Mouse (Mus musculus) intestine, embryonic 15.5 days (tissue): ENCODE measurements around the gene Vamp8. TPM values are rescaled to one million over a fixed set of nuclear protein-coding genes. Genes with fewer than 3 reads are reported as not detected.

Experiments
- ATAC-seq: fragments of 200-750 bp; cut with Nextera tagmentation; 2 replicates; pipeline ENCODE4 v1.8.0; 2017; ENCODE audit warnings: moderate TSS enrichment, moderate library complexity
- H3K27ac ChIP-seq: fragments of 300-500 bp; sonication (generic); 2 replicates; pipeline ENCODE4 v1.5.1; 2015; ENCODE audit warnings: mild to moderate bottlenecking, inconsistent platforms
- H3K27me3 ChIP-seq: fragments of 300-500 bp; sonication (generic); replicated peaks from 2 replicates; pipeline ENCODE4 v1.6.1; 2015; ENCODE audit warnings: inconsistent platforms
- H3K36me3 ChIP-seq: fragments of 300-500 bp; sonication (generic); 2 replicates; pipeline ENCODE4 v1.6.1; 2015; ENCODE audit warnings: inconsistent platforms
- H3K4me1 ChIP-seq: fragments of 300-500 bp; sonication (generic); replicated peaks from 2 replicates; pipeline ENCODE4 v1.6.1; 2015; ENCODE audit warnings: inconsistent platforms
- H3K4me2 ChIP-seq: fragments of 300-500 bp; sonication (generic); replicated peaks from 2 replicates; pipeline ENCODE4 v1.6.1; 2015; ENCODE audit warnings: mild to moderate bottlenecking, inconsistent platforms
- H3K4me3 ChIP-seq: fragments of 300-500 bp; sonication (generic); replicated peaks from 2 replicates; pipeline ENCODE4 v1.5.1; 2015; ENCODE audit warnings: inconsistent platforms
- H3K9ac ChIP-seq: fragments of 300-500 bp; sonication (generic); 2 replicates; pipeline ENCODE4 v1.6.1; 2015; ENCODE audit warnings: inconsistent platforms
- H3K9me3 ChIP-seq: fragments of 300-500 bp; sonication (generic); 2 replicates; pipeline ENCODE4 v1.6.1; 2016; ENCODE audit warnings: inconsistent platforms
- WGBS: fragments of 180-500 bp; shearing (Covaris S2); methylation state at CpG from one replicate; pipeline ENCODE4 v1.1.7; 2015; 5-methylcytosine and 5-hydroxymethylcytosine counted together
- polyA plus RNA-seq: library from polyadenylated mRNA; unstranded; fragments of >200 nt; fragmentation: Nextera tagmentation; extraction: Ambion mirVana; gene quantifications from 2 replicates; pipeline ENCODE4 v1.2.1, GENCODE M21; 2015

Gene Vamp8
- polyA plus RNA-seq, 1 experiment from 2014 or later, result 193 TPM

DNA sequence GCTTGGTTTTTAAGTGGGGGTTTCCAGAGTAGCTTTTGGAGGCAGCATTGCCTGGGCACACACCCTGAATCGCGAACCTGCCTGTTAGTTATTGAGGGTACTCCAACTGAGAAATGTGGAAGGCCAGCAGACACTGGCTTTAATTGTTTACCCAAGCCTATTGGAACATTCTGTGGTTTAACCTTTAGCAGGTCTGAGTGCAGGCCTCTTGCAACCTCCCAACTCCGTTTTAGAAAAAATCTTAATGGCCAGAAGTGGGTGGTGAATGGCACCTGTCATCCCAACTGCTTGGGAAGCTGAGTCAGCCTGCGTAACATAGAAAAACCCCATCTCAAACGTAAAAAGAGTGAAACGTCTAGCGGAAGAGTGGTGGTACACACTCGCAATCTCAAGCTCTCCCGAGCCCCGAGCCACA lies 6.3 kb upstream of the Vamp8 start:
- ATAC-seq, result no peak

GRCm38 (mm10) chr6:72392341-72392740 lies 1.8 kb upstream of the Vamp8 start:
- ATAC-seq, result no peak
- 91% methylated on average over 5 of the region's 5 CpGs for WGBS
- Histone ChIP-seq H3K9me3 (no peaks in the 10 kb centered on the region), H3K36me3 (no peaks in the 10 kb centered on the region), H3K4me2 (no peak overlapping the region), H3K4me1 (peaks cover 24% of the 10 kb centered on the region), H3K4me3 (no peak overlapping the region), H3K27ac (no peak overlapping the region), H3K27me3 (no peaks in the 10 kb centered on the region), H3K9ac (no peak overlapping the region)

More for the DNA sequence above, 6.3 kb upstream of the Vamp8 start:
- Histone ChIP-seq H3K36me3 (no peaks in the 10 kb centered on the region), H3K4me1 (no peaks in the 10 kb centered on the region), H3K27ac (no peak overlapping the region), H3K4me3 (no peak overlapping the region), H3K4me2 (no peak overlapping the region), H3K27me3 (no peaks in the 10 kb centered on the region), H3K9me3 (no peaks in the 10 kb centered on the region), H3K9ac (no peak overlapping the region)
- WGBS, result 73% methylated on average over 10 of the region's 10 CpGs

- Histone ChIP-seq H3K4me3 (peak overlapping the region; percentile 60), H3K9ac (peak overlapping the region; percentile 79), H3K4me2 (peak overlapping the region; percentile 74), H3K9me3 (no peaks in the 10 kb centered on the region), H3K27me3 (no peaks in the 10 kb centered on the region), H3K27ac (peak overlapping the region; percentile 98), H3K4me1 (peaks cover 24% of the 10 kb centered on the region), H3K36me3 (0 out of 2 replicates have a peak, but pooled peaks cover 4% of the 10 kb centered on the region)
- WGBS, result 13% methylated on average over 12 of the region's 12 CpGs
- ATAC-seq, result peak; percentile 60
These were observed 455 bp upstream of the Vamp8 start for GRCm38 (mm10) chr6:72390795-72391521.

DNA sequence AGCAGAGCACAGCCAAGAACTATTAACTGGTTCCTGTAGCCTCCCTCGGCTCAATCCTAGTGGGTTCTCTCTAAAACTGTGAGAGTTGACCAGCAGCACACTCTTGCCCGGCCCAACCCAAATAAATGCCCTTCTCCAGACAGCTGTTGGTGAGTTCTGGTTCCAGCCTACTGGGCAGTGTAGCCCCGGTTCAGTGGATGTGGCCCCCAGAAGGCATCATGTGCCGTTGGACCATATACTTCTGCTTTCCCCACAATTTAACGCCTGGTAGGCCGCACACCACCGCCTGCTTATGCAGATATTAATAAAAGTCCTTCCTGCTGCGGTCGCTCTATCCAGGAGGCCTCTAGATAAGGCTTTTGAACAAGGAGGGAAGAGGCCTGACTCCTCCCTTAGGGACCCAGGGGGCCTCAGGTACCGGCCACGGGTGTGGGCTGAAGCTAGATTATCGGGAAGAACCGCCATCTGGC lies 997 bp downstream of the Vamp8 start:
- peak; percentile 84 for ATAC-seq
- Histone ChIP-seq H3K4me3 (peak overlapping the region; percentile 60), H3K27ac (peak overlapping the region; percentile 98), H3K9me3 (no peaks in the 10 kb centered on the region), H3K9ac (peak overlapping the region; percentile 79), H3K36me3 (peaks cover 8% of the 10 kb centered on the region; the same call in 1 of the 2 replicates), H3K4me2 (peak overlapping the region; percentile 74), H3K4me1 (peaks cover 24% of the 10 kb centered on the region), H3K27me3 (no peaks in the 10 kb centered on the region)
- WGBS, result 7% methylated on average over 13 of the region's 13 CpGs

- H3K4me1 ChIP-seq, result peaks cover 24% of the 10 kb centered on the region
- peak overlapping the region; percentile 60; the same call in 1 of the 2 replicates for H3K4me3 ChIP-seq
- peaks cover 8% of the 10 kb centered on the region; the same call in 1 of the 2 replicates for H3K36me3 ChIP-seq
- ATAC-seq, result no peak
- H3K27ac ChIP-seq, result peak overlapping the region; percentile 98
- WGBS, result 75% methylated on average over 6 of the region's 6 CpGs
- H3K9me3 ChIP-seq, result no peaks in the 10 kb centered on the region
- H3K9ac ChIP-seq, result peak overlapping the region; percentile 79; the same call in 1 of the 2 replicates
- H3K27me3 ChIP-seq, result no peaks in the 10 kb centered on the region
- peak overlapping the region; percentile 74 for H3K4me2 ChIP-seq
These were observed 1.6 kb downstream of the Vamp8 start for GRCm38 (mm10) chr6:72388791-72389329.

- Histone ChIP-seq H3K9ac (0 out of 2 replicates have a peak overlapping the region, but pooled peaks have one; percentile 79), H3K4me3 (no peak overlapping the region), H3K4me2 (peak overlapping the region; percentile 74), H3K4me1 (peaks cover 24% of the 10 kb centered on the region), H3K27me3 (no peaks in the 10 kb centered on the region), H3K9me3 (no peaks in the 10 kb centered on the region), H3K36me3 (peaks cover 8% of the 10 kb centered on the region; the same call in 1 of the 2 replicates), H3K27ac (no peak overlapping the region)
- 67% methylated on average over 10 of the region's 10 CpGs for WGBS
- ATAC-seq, result no peak
These were observed 2.2 kb downstream of the Vamp8 start for GRCm38 (mm10) chr6:72388266-72388665.

- Histone ChIP-seq H3K36me3 (peaks cover 8% of the 10 kb centered on the region; the same call in 1 of the 2 replicates), H3K4me1 (peaks cover 24% of the 10 kb centered on the region), H3K9ac (no peak overlapping the region), H3K27me3 (no peaks in the 10 kb centered on the region), H3K27ac (no peak overlapping the region), H3K4me2 (0 out of 2 replicates have a peak overlapping the region, but pooled peaks have one; percentile 74), H3K9me3 (no peaks in the 10 kb centered on the region), H3K4me3 (no peak overlapping the region)
- ATAC-seq, result no peak
- WGBS, result 84% methylated on average over 3 of the region's 3 CpGs
These were observed 2.7 kb downstream of the Vamp8 start for GRCm38 (mm10) chr6:72387816-72388215.

DNA sequence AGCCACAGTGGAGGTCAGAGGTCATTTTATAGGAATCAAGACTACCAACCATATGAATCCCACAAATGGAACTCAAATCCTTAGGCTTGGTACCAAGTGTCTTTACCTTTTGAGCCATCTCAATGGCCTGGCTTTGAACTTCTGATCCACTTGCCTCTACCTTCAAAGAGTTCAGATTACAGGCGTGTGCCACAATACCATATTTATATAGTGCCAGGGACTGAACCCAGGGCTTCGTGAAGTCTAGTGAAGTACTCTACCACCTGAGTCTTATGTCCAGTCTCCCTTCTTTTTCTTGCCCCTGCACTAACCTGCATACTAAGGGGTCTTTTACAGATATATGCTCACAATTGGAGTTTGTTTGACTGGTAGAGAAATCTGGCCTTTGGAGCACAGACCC lies 3.9 kb downstream of the Vamp8 start:
- Histone ChIP-seq H3K4me1 (peaks cover 24% of the 10 kb centered on the region), H3K9ac (no peak overlapping the region), H3K36me3 (peaks cover 8% of the 10 kb centered on the region; the same call in 1 of the 2 replicates), H3K27me3 (no peaks in the 10 kb centered on the region), H3K27ac (no peak overlapping the region), H3K4me2 (no peak overlapping the region), H3K9me3 (no peaks in the 10 kb centered on the region), H3K4me3 (no peak overlapping the region)
- ATAC-seq, result no peak
- WGBS, result 94% methylated on average over 2 of the region's 2 CpGs

DNA sequence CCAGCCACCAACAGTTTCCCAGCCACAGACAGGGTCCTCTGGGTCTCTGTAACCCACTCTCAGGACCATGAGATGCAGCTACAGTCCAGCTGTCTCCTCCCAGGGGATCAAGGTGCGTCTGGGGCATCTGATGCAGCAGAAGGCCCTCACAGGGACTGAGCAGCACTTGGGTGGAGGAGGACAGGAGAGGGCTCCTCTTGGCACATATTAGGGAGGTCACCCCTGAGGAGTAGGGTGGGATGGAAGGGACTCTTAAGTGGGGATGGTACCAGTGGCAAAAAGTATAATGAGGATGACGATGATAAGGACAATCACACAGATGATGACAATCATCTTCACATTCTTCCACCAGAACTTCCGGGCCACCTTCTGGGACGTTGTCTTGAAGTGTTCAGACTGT lies 5.2 kb downstream of the Vamp8 start:
- Histone ChIP-seq H3K27ac (no peak overlapping the region), H3K4me2 (no peak overlapping the region), H3K4me1 (peaks cover 18% of the 10 kb centered on the region), H3K9me3 (no peaks in the 10 kb centered on the region), H3K36me3 (peaks cover 8% of the 10 kb centered on the region; the same call in 1 of the 2 replicates), H3K9ac (no peak overlapping the region), H3K27me3 (0 out of 2 replicates have a peak, but pooled peaks cover 2% of the 10 kb centered on the region), H3K4me3 (no peak overlapping the region)
- no peak for ATAC-seq
- WGBS, result 82% methylated on average over 4 of the region's 4 CpGs

- peaks cover 16% of the 10 kb centered on the region for H3K4me1 ChIP-seq
- H3K4me2 ChIP-seq, result no peak overlapping the region
- H3K36me3 ChIP-seq, result peaks cover 8% of the 10 kb centered on the region; the same call in 1 of the 2 replicates
- H3K4me3 ChIP-seq, result no peak overlapping the region
- no peaks in the 10 kb centered on the region for H3K9me3 ChIP-seq
- no peak overlapping the region for H3K27ac ChIP-seq
- no peak overlapping the region for H3K9ac ChIP-seq
- 0 out of 2 replicates have a peak, but pooled peaks cover 5% of the 10 kb centered on the region for H3K27me3 ChIP-seq
- WGBS, result 95% methylated on average over 7 of the region's 7 CpGs
- no peak for ATAC-seq
These were observed 6.6 kb downstream of the Vamp8 start for GRCm38 (mm10) chr6:72383952-72384351.

DNA sequence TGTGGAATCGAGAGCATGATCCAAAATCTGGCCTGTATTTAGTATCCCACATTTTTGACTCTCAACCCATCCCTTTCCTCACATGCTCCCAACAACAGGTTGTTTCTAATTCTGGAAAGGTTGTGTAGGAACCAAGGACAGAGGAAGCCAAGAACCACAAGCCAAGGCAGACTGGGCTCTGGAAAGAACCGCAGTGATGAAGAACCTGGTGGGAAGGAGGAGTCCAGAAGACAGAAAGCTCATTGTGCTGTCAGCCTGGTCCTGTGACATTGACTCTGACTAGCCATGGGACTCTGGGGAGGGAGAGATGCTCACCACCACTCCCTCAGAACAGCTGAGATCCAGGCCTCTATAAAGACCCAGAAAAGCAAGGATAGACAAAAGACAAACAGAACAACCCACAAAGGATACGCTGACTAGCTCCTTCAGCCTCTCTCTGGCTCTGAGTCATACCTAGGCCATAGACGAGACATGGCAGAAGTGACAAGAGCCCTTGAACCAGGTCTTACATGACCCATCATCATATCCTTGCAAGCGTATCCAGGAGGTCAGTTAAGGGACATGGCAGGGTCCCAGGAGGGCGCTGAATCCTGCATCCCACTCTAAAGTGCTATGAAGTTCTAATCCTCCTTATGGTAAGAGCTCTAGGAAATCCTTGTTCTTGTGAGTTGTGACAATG lies 7.2 kb downstream of the Vamp8 start:
- no peak for ATAC-seq
- Histone ChIP-seq H3K4me2 (no peak overlapping the region), H3K4me1 (peaks cover 9% of the 10 kb centered on the region), H3K27me3 (0 out of 2 replicates have a peak, but pooled peaks cover 5% of the 10 kb centered on the region), H3K9me3 (no peaks in the 10 kb centered on the region), H3K9ac (no peak overlapping the region), H3K4me3 (no peak overlapping the region), H3K27ac (no peak overlapping the region), H3K36me3 (peaks cover 8% of the 10 kb centered on the region; the same call in 1 of the 2 replicates)
- 88% methylated on average over 6 of the region's 6 CpGs for WGBS

DNA sequence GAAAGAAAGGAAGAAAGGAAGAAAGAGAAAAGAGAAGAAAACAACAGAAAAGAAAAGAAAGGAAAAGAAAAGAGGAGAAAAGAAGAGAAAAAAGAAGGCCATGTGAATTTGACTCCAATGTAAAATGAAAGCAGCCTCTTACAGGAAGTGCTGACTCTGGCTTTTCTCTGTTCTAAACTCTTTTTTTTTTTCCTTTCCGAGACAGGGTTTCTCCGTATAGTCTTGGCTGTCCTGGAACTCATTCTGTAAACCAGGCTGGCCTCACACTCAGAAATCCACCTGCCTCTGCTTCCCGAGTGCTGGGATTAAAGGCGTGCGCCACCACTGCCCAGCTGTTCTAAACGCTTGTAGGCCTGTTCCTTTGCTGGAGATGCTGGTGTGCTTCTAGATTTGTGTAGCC lies 8.0 kb downstream of the Vamp8 start:
- 0 out of 2 replicates have a peak, but pooled peaks cover 5% of the 10 kb centered on the region for H3K27me3 ChIP-seq
- H3K9ac ChIP-seq, result no peak overlapping the region
- 65% methylated on average over 6 of the region's 6 CpGs for WGBS
- H3K4me2 ChIP-seq, result no peak overlapping the region
- ATAC-seq, result no peak
- H3K4me3 ChIP-seq, result no peak overlapping the region
- H3K36me3 ChIP-seq, result peaks cover 8% of the 10 kb centered on the region; the same call in 1 of the 2 replicates
- H3K27ac ChIP-seq, result no peak overlapping the region
- peaks cover 7% of the 10 kb centered on the region; the same call in 1 of the 2 replicates for H3K4me1 ChIP-seq
- H3K9me3 ChIP-seq, result no peaks in the 10 kb centered on the region
